Mouse (Mus musculus): ENCODE measurements around the gene Cdnf. TPM values are rescaled to one million over a fixed set of nuclear protein-coding genes. Genes with fewer than 3 reads are reported as not detected.
A peak's percentile ranks its signal among the peaks of the same experiment; 100 is the strongest.

The Cdnf gene
- 0.10 and 0.69 TPM in 2 replicates for polyA plus RNA-seq (2015; fragmentation: Nextera tagmentation; extraction: Ambion mirVana)

- Histone ChIP-seq H3K9me3 (no peaks in the 10 kb centered on the region), H3K4me3 (peak within 1 kb of the TSS; percentile 75), H3K27me3 (no peaks in the 10 kb centered on the region), H3K36me3 (peaks cover 29% of the 10 kb centered on the region), H3K27ac (replicated peaks) (peak within 1 kb of the TSS; percentile 88), H3K9ac (peak within 1 kb of the TSS; percentile 95), H3K4me2 (peak within 1 kb of the TSS; percentile 97), H3K4me1 (replicated peaks) (peaks cover 21% of the 10 kb centered on the region)
- ATAC-seq (ENCODE audit: low read depth) = peak; percentile 100
- under 1% methylated on average over 60 of the region's 60 CpGs for WGBS
These were observed at the start of gene Cdnf, which contains the start of the genes Gm45902 and Hspa14 for GRCm38 (mm10) chr2:3512552-3513454. TSS of gene Cdnf (plus strand) at chr2:3513030. TSS of gene Gm45902 (minus strand) at chr2:3512790. TSS of gene Hspa14 (minus strand) at chr2:3512814.

GRCm38 (mm10) chr2:3473891-3474290, 38.9 kb upstream of the Cdnf start:
- Histone ChIP-seq H3K9ac (peak overlapping the region; percentile 81), H3K4me2 (peak overlapping the region; percentile 77), H3K4me3 (peak overlapping the region; percentile 96), H3K36me3 (no peaks in the 10 kb centered on the region), H3K27ac (replicated peaks) (peak overlapping the region; percentile 91; the same call in 1 of the 2 replicates), H3K4me1 (replicated peaks) (peaks cover 20% of the 10 kb centered on the region), H3K9me3 (no peaks in the 10 kb centered on the region), H3K27me3 (no peaks in the 10 kb centered on the region)
- under 1% methylated on average over 12 of the region's 12 CpGs for WGBS
- ATAC-seq (ENCODE audit: low read depth) = no peak

- Histone ChIP-seq H3K27me3 (no peaks in the 10 kb centered on the region), H3K4me3 (peak overlapping the region; percentile 96), H3K9ac (peak overlapping the region; percentile 81), H3K9me3 (no peaks in the 10 kb centered on the region), H3K36me3 (no peaks in the 10 kb centered on the region), H3K4me2 (peak overlapping the region; percentile 77), H3K27ac (replicated peaks) (peak overlapping the region; percentile 91), H3K4me1 (replicated peaks) (peaks cover 20% of the 10 kb centered on the region)
- ATAC-seq (ENCODE audit: low read depth) = peak; percentile 89
- WGBS = under 1% methylated on average over 46 of the region's 46 CpGs
These were observed 38.4 kb upstream of the Cdnf start for GRCm38 (mm10) chr2:3474361-3474805.

GRCm38 (mm10) chr2:3474861-3475283, 38.0 kb upstream of the Cdnf start, which contains the start of gene Suv39h2:
TSS of gene Suv39h2 (minus strand) at chr2:3475031.
- ATAC-seq (ENCODE audit: low read depth) = peak; percentile 97
- peak within 1 kb of the TSS; percentile 96 for H3K4me3 ChIP-seq
- H3K27ac ChIP-seq (replicated peaks) = peak within 1 kb of the TSS; percentile 91
- H3K9ac ChIP-seq = peak within 1 kb of the TSS; percentile 81
- peaks cover 20% of the 10 kb centered on the region for H3K4me1 ChIP-seq (replicated peaks)
- H3K4me2 ChIP-seq = peak within 1 kb of the TSS; percentile 77
- WGBS = 0% methylated on average over 29 of the region's 42 CpGs
- H3K27me3 ChIP-seq = no peaks in the 10 kb centered on the region
- no peaks in the 10 kb centered on the region for H3K9me3 ChIP-seq
- no peaks in the 10 kb centered on the region for H3K36me3 ChIP-seq

- H3K36me3 ChIP-seq = no peaks in the 10 kb centered on the region
- no peaks in the 10 kb centered on the region for H3K27me3 ChIP-seq
- H3K4me1 ChIP-seq (replicated peaks) = peaks cover 20% of the 10 kb centered on the region
- H3K4me3 ChIP-seq = peak overlapping the region; percentile 96; the same call in 1 of the 2 replicates
- H3K9ac ChIP-seq = no peak overlapping the region; the same call in 1 of the 2 replicates
- peak overlapping the region; percentile 77 for H3K4me2 ChIP-seq
- WGBS = 52% methylated on average over 3 of the region's 3 CpGs
- no peak for ATAC-seq (ENCODE audit: low read depth)
- H3K27ac ChIP-seq (replicated peaks) = no peak overlapping the region
- H3K9me3 ChIP-seq = no peaks in the 10 kb centered on the region
These were observed 37.0 kb upstream of the Cdnf start for GRCm38 (mm10) chr2:3475746-3476251.

GRCm38 (mm10) chr2:3480239-3480638, 32.6 kb upstream of the Cdnf start:
- ATAC-seq (ENCODE audit: low read depth) = no peak
- Histone ChIP-seq H3K9me3 (no peaks in the 10 kb centered on the region), H3K27ac (replicated peaks) (no peak overlapping the region), H3K4me3 (no peak overlapping the region), H3K36me3 (no peaks in the 10 kb centered on the region), H3K4me2 (no peak overlapping the region), H3K4me1 (replicated peaks) (peaks cover 6% of the 10 kb centered on the region), H3K27me3 (no peaks in the 10 kb centered on the region), H3K9ac (no peak overlapping the region)
- 80% methylated on average over 3 of the region's 3 CpGs for WGBS

GRCm38 (mm10) chr2:3489816-3490215, 23.0 kb upstream of the Cdnf start:
- ATAC-seq (ENCODE audit: low read depth) = no peak
- WGBS = 86% methylated on average over 3 of the region's 3 CpGs
- Histone ChIP-seq H3K27me3 (no peaks in the 10 kb centered on the region), H3K9ac (no peak overlapping the region), H3K9me3 (no peaks in the 10 kb centered on the region), H3K4me2 (no peak overlapping the region), H3K4me1 (replicated peaks) (no peaks in the 10 kb centered on the region), H3K4me3 (no peak overlapping the region), H3K36me3 (peaks cover 48% of the 10 kb centered on the region), H3K27ac (replicated peaks) (no peak overlapping the region)

GRCm38 (mm10) chr2:3493833-3494409, 18.9 kb upstream of the Cdnf start:
- no peak overlapping the region for H3K9ac ChIP-seq
- no peaks in the 10 kb centered on the region for H3K27me3 ChIP-seq
- H3K4me1 ChIP-seq (replicated peaks) = no peaks in the 10 kb centered on the region
- no peaks in the 10 kb centered on the region for H3K9me3 ChIP-seq
- H3K4me2 ChIP-seq = no peak overlapping the region
- no peak overlapping the region for H3K27ac ChIP-seq (replicated peaks)
- no peak overlapping the region for H3K4me3 ChIP-seq
- ATAC-seq (ENCODE audit: low read depth) = no peak
- WGBS = 89% methylated on average over 3 of the region's 3 CpGs
- peaks cover 78% of the 10 kb centered on the region for H3K36me3 ChIP-seq

GRCm38 (mm10) chr2:3499543-3499942, 13.3 kb upstream of the Cdnf start:
- H3K4me1 ChIP-seq (replicated peaks) = no peaks in the 10 kb centered on the region
- ATAC-seq (ENCODE audit: low read depth) = no peak
- H3K27me3 ChIP-seq = no peaks in the 10 kb centered on the region
- no peak overlapping the region for H3K9ac ChIP-seq
- H3K9me3 ChIP-seq = no peaks in the 10 kb centered on the region
- H3K27ac ChIP-seq (replicated peaks) = no peak overlapping the region
- H3K36me3 ChIP-seq = peaks cover 69% of the 10 kb centered on the region
- no peak overlapping the region for H3K4me3 ChIP-seq
- WGBS = 94% methylated on average over 6 of the region's 6 CpGs
- H3K4me2 ChIP-seq = no peak overlapping the region

- H3K27me3 ChIP-seq = no peaks in the 10 kb centered on the region
- H3K9me3 ChIP-seq = no peaks in the 10 kb centered on the region
- no peak overlapping the region for H3K4me2 ChIP-seq
- no peak for ATAC-seq (ENCODE audit: low read depth)
- no peaks in the 10 kb centered on the region for H3K4me1 ChIP-seq (replicated peaks)
- H3K27ac ChIP-seq (replicated peaks) = no peak overlapping the region
- no peak overlapping the region for H3K4me3 ChIP-seq
- no peak overlapping the region for H3K9ac ChIP-seq
- WGBS = 95% methylated on average over 5 of the region's 5 CpGs
- H3K36me3 ChIP-seq = peaks cover 71% of the 10 kb centered on the region
These were observed 11.9 kb upstream of the Cdnf start for GRCm38 (mm10) chr2:3500886-3501285.

GRCm38 (mm10) chr2:3512076-3512475, 754 bp upstream of the Cdnf start:
- no peaks in the 10 kb centered on the region for H3K9me3 ChIP-seq
- H3K4me2 ChIP-seq = peak overlapping the region; percentile 97
- peak overlapping the region; percentile 75 for H3K4me3 ChIP-seq
- H3K4me1 ChIP-seq (replicated peaks) = peaks cover 21% of the 10 kb centered on the region
- peak overlapping the region; percentile 88 for H3K27ac ChIP-seq (replicated peaks)
- peaks cover 34% of the 10 kb centered on the region for H3K36me3 ChIP-seq
- peak overlapping the region; percentile 95 for H3K9ac ChIP-seq
- no peak for ATAC-seq (ENCODE audit: low read depth)
- H3K27me3 ChIP-seq = no peaks in the 10 kb centered on the region
- under 1% methylated on average over 15 of the region's 15 CpGs for WGBS

- H3K27me3 ChIP-seq = no peaks in the 10 kb centered on the region
- H3K9me3 ChIP-seq = no peaks in the 10 kb centered on the region
- ATAC-seq (ENCODE audit: low read depth) = no peak
- H3K4me3 ChIP-seq = no peak overlapping the region
- WGBS = 84% methylated on average over 4 of the region's 4 CpGs
- H3K9ac ChIP-seq = no peak overlapping the region
- H3K27ac ChIP-seq (replicated peaks) = no peak overlapping the region
- no peak overlapping the region for H3K4me2 ChIP-seq
- no peaks in the 10 kb centered on the region for H3K36me3 ChIP-seq
- no peaks in the 10 kb centered on the region for H3K4me1 ChIP-seq (replicated peaks)
These were observed 9.7 kb downstream of the Cdnf start for GRCm38 (mm10) chr2:3522558-3522957.

Measured in neural tube, embryonic 13.5 days (tissue).